Mouse (Mus musculus) neural tube, embryonic 15.5 days (tissue): ENCODE data around the gene Psmd7. TPM values are rescaled to one million over a fixed set of nuclear protein-coding genes. Genes with fewer than 3 reads are reported as not detected.

Experiments used
- ATAC-seq: fragments of 200-750 bp; cut with Nextera tagmentation; 2 replicates; pipeline ENCODE4 v1.8.0; 2017; ENCODE audit warnings: mild to moderate bottlenecking, moderate TSS enrichment, moderate library complexity; ENCODE audit not compliant: low FRiP score
- H3K27ac ChIP-seq: fragments of 300-500 bp; sonication (generic); replicated peaks from 2 replicates; pipeline ENCODE4 v1.5.1; 2015; ENCODE audit warnings: mild to moderate bottlenecking, inconsistent platforms
- H3K27me3 ChIP-seq: fragments of 300-500 bp; sonication (generic); replicated peaks from 2 replicates; pipeline ENCODE4 v1.6.1; 2015; ENCODE audit warnings: inconsistent platforms
- H3K36me3 ChIP-seq: fragments of 300-500 bp; sonication (generic); 2 replicates; pipeline ENCODE4 v1.6.1; 2015; ENCODE audit warnings: inconsistent platforms
- H3K4me1 ChIP-seq: fragments of 300-500 bp; sonication (generic); 2 replicates; pipeline ENCODE4 v1.6.1; 2015; ENCODE audit warnings: inconsistent platforms
- H3K4me2 ChIP-seq: fragments of 300-500 bp; sonication (generic); 2 replicates; pipeline ENCODE4 v1.6.1; 2015; ENCODE audit warnings: inconsistent platforms, mild to moderate bottlenecking, moderate library complexity
- H3K4me3 ChIP-seq: fragments of 300-500 bp; sonication (generic); replicated peaks from 2 replicates; pipeline ENCODE4 v1.5.1; 2015; ENCODE audit warnings: mild to moderate bottlenecking, inconsistent platforms
- H3K9ac ChIP-seq: fragments of 300-500 bp; sonication (generic); replicated peaks from 2 replicates; pipeline ENCODE4 v1.6.1; 2015; ENCODE audit warnings: mild to moderate bottlenecking, inconsistent platforms
- H3K9me3 ChIP-seq: fragments of 300-500 bp; sonication (generic); replicated peaks from 2 replicates; pipeline ENCODE4 v1.6.1; 2016; ENCODE audit warnings: inconsistent platforms
- WGBS: fragments of 180-500 bp; shearing (Covaris S2); methylation state at CpG from one replicate; pipeline ENCODE4 v1.1.7; 2015; ENCODE audit warnings: mixed read lengths; 5-methylcytosine and 5-hydroxymethylcytosine counted together
- microRNA counts: library from miRNA; unstranded; fragments of <30 nt; microRNA quantifications from one replicate; lab custom pipeline; 2016
- microRNA-seq: library from miRNA; unstranded; fragments of <30 nt; microRNA quantifications from one replicate; pipeline ENCODE4, GENCODE M21; 2017
- polyA plus RNA-seq: library from polyadenylated mRNA; unstranded; fragments of >200 nt; fragmentation: Nextera tagmentation; extraction: Ambion mirVana; gene quantifications from 2 replicates; pipeline ENCODE4 v1.2.1, GENCODE M21; 2015

Psmd7 gene
- polyA plus RNA-seq, 1 experiment from 2014 or later, result 242 TPM

DNA sequence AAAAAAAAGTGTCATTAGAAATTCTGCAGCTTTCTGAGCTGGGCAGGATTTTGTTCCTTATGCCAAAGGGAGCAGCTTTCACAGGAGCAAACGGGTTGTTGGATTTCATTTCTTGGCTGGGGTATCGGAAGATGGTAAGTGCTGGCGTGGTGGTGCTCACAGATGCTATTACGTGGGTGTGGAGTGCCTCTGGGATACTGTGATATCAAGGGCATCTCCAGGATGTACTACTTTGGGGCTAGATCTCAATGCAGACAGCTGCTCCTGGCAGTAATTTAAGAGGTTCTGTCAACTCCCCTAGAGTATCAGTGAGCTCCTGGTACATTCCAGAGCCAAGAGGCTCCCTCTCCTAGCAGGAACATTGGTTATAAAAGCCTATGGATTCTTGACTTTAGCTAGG, 42.1 kb downstream of the Psmd7 start:
- 88% methylated on average over 4 of the region's 4 CpGs for WGBS
- ATAC-seq, result no peak

DNA sequence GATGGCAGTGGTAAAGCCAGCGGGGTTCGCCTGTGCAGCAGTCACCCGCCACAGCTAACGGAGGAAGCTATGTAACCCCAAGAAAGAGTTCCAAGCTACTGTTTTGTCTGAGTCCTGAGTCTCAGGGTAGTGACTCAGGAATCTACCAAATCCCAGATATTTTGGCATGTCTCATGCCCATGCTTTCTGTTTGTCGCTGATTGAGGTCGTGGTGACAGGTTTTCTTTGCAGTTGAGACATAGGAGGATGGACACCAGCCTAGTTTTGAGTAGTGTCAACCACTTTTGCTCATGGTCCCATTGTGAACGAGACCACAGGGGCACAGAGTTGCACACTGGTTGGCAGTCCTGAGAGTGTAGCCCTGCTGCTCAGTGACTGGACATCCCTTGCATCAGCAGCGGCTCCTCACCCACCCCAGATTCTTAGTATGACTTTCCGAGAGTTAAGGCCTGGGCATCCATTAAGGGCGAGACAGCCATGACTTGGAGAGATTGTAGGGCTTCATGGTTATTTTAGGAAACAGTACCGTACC, 42.6 kb downstream of the Psmd7 start:
- Histone ChIP-seq H3K4me3 (no peak overlapping the region; the same call in 1 of the 2 replicates), H3K36me3 (peaks cover 52% of the 10 kb centered on the region), H3K4me2 (no peak overlapping the region), H3K27ac (no peak overlapping the region), H3K9ac (no peak overlapping the region), H3K27me3 (no peaks in the 10 kb centered on the region), H3K4me1 (peaks cover 4% of the 10 kb centered on the region; the same call in 1 of the 2 replicates), H3K9me3 (no peaks in the 10 kb centered on the region)
- WGBS, result 94% methylated on average over 11 of the region's 11 CpGs
- no peak for ATAC-seq

More for the DNA sequence above, 42.1 kb downstream of the Psmd7 start:
- no peak overlapping the region for H3K9ac ChIP-seq
- H3K4me1 ChIP-seq, result peaks cover 4% of the 10 kb centered on the region; the same call in 1 of the 2 replicates
- H3K9me3 ChIP-seq, result no peaks in the 10 kb centered on the region
- H3K4me3 ChIP-seq, result no peak overlapping the region
- H3K27me3 ChIP-seq, result no peaks in the 10 kb centered on the region
- no peak overlapping the region for H3K4me2 ChIP-seq
- H3K36me3 ChIP-seq, result peaks cover 51% of the 10 kb centered on the region
- no peak overlapping the region for H3K27ac ChIP-seq

DNA sequence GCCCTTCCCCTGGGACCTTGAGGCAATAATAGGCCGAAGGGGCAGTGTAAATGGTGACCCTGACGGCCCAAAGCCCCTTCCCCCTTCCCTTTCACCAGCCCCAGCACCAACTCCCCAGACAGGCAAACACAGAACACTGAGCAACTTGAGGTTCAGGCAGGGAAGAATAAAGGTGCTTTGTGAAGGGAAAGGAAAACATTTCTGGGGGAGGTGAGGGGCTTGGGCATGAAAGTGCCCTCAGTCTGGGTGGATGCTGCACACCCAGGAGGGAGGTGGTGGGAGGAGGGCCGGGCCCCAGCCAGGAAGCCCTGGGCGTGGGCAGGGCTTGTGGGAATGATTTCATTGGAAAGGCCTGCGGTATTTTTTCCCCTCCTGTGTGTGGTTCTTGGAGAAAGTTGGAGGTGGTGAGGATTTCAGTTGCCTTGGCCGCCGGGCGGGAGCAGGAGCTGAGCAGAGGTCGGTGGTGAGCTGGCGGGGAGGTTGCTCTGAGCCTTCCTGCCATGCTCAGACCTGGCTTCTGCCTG, 43.6 kb downstream of the Psmd7 start:
- Histone ChIP-seq H3K27me3 (no peaks in the 10 kb centered on the region), H3K27ac (no peak overlapping the region; the same call in 1 of the 2 replicates), H3K4me2 (no peak overlapping the region), H3K4me3 (no peak overlapping the region; the same call in 1 of the 2 replicates), H3K9me3 (no peaks in the 10 kb centered on the region), H3K4me1 (peaks cover 4% of the 10 kb centered on the region; the same call in 1 of the 2 replicates), H3K36me3 (peaks cover 46% of the 10 kb centered on the region), H3K9ac (no peak overlapping the region)
- 73% methylated on average over 10 of the region's 10 CpGs for WGBS
- no peak for ATAC-seq

DNA sequence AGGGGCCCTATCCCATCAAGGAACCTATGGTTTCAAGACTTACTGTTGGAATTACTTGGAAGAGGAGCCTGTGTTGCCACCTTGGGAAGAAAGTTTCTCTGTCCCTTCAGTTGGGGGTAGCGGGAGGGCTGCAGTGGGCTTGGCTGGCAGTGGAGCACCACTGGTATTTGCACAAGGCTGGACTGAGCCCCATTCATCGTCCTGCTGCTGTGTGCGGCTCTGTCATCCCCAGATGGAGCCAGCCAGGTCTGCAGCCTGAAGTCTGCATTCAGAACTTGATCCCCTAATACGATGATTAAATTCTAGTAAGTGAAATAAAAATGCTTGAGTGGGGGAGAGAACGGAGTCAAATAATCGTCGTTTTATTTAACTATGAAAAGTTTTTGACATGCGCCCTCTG, 44.1 kb downstream of the Psmd7 start:
- peaks cover 45% of the 10 kb centered on the region for H3K36me3 ChIP-seq
- H3K4me3 ChIP-seq, result no peak overlapping the region
- H3K9ac ChIP-seq, result no peak overlapping the region
- no peak overlapping the region for H3K4me2 ChIP-seq
- H3K27me3 ChIP-seq, result no peaks in the 10 kb centered on the region
- no peaks in the 10 kb centered on the region for H3K9me3 ChIP-seq
- no peak overlapping the region; the same call in 1 of the 2 replicates for H3K27ac ChIP-seq
- H3K4me1 ChIP-seq, result peaks cover 4% of the 10 kb centered on the region; the same call in 1 of the 2 replicates
- WGBS, result 81% methylated on average over 8 of the region's 8 CpGs
- ATAC-seq, result no peak

DNA sequence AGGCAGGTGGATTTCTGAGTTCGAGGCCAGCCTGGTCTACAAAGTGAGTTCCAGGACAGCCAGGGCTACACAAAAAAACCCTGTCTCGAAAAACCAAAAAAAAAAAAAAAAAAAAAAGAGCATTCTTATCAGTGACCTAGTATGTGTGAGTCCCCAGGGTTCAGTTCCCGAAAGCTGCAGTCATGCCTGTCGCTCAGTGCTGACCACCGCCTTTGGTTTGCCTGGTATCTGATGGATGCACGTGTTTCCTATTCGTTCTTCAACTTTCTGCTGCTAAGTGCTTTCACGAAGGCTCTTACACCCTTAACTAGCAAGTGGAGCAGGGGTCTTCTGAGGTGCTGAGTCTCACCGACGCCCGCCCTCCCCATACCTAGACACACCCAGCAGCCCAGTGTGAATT, 44.5 kb downstream of the Psmd7 start:
- ATAC-seq, result no peak
- no peak overlapping the region for H3K4me3 ChIP-seq
- H3K9me3 ChIP-seq, result no peaks in the 10 kb centered on the region
- H3K27ac ChIP-seq, result no peak overlapping the region; the same call in 1 of the 2 replicates
- H3K27me3 ChIP-seq, result no peaks in the 10 kb centered on the region
- peaks cover 40% of the 10 kb centered on the region for H3K36me3 ChIP-seq
- peaks cover 4% of the 10 kb centered on the region; the same call in 1 of the 2 replicates for H3K4me1 ChIP-seq
- no peak overlapping the region for H3K4me2 ChIP-seq
- WGBS, result 97% methylated on average over 10 of the region's 11 CpGs
- H3K9ac ChIP-seq, result no peak overlapping the region

DNA sequence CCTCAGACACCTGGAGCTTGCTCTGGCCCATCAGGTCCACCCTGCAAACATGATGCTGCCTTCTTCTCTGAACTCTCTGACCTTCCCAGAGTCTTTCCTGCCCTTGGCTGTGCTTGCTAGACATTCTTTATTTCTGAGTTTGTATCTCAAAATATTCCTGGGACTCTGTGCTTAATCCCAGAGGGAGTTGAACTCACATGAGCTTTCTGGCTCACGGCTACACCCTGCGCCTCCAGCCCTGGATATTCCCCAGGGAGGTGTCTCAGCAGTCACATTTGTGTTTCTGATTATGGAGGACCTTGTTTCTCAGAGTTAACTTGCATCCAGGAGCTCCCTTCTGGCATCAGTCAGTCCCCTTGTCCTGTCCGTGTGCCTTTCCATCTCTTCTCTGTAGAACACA, 46.1 kb downstream of the Psmd7 start:
- WGBS, result 88% methylated on average over 3 of the region's 3 CpGs
- H3K9ac ChIP-seq, result no peak overlapping the region
- H3K36me3 ChIP-seq, result peaks cover 39% of the 10 kb centered on the region
- peaks cover 4% of the 10 kb centered on the region; the same call in 1 of the 2 replicates for H3K4me1 ChIP-seq
- H3K9me3 ChIP-seq, result no peaks in the 10 kb centered on the region
- ATAC-seq, result no peak
- H3K4me2 ChIP-seq, result no peak overlapping the region
- no peak overlapping the region for H3K27ac ChIP-seq
- no peaks in the 10 kb centered on the region for H3K27me3 ChIP-seq
- H3K4me3 ChIP-seq, result no peak overlapping the region

DNA sequence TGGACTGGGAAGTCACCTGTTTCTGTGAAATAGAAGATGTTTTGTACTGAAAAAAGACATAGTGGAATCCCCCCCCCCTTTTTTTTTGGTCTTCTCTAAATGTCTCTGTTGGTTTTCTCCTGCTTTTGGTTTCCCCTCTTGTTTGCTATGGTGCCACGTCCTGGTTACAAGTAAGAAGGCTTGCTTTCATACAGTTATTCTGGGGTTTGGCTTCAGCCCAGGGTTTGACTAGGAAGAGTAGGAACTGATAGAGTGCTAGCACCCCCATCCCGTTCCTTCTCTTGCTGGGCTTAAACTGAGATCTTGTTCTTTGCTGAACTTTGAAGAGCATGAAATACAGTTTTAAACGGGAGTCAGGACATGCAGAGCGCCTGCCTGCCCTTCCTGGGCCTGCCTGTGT, 46.9 kb downstream of the Psmd7 start:
- H3K9me3 ChIP-seq, result no peaks in the 10 kb centered on the region
- no peak overlapping the region for H3K27ac ChIP-seq
- no peak overlapping the region for H3K4me3 ChIP-seq
- no peaks in the 10 kb centered on the region for H3K27me3 ChIP-seq
- H3K4me2 ChIP-seq, result no peak overlapping the region
- H3K4me1 ChIP-seq, result peaks cover 4% of the 10 kb centered on the region; the same call in 1 of the 2 replicates
- H3K9ac ChIP-seq, result no peak overlapping the region
- no peak for ATAC-seq
- WGBS, result 92% methylated on average over 4 of the region's 4 CpGs
- H3K36me3 ChIP-seq, result peaks cover 31% of the 10 kb centered on the region

DNA sequence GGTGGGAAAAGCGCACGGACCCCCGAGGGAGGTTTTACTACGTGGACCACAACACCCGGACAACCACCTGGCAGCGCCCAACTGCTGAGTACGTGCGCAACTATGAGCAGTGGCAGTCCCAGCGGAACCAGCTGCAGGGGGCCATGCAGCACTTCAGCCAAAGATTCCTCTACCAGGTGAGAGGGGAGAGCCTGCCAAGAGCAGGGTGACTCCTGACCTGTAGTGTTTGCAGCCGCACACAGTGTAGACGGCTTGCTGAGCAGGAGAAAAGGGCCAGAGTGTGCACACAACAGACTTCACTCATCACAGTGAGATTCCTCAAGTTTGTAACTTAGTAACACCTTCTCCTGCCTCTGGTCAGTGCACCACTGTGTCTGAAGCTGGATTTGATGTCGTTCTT, 47.6 kb downstream of the Psmd7 start:
- H3K27me3 ChIP-seq, result no peaks in the 10 kb centered on the region

DNA sequence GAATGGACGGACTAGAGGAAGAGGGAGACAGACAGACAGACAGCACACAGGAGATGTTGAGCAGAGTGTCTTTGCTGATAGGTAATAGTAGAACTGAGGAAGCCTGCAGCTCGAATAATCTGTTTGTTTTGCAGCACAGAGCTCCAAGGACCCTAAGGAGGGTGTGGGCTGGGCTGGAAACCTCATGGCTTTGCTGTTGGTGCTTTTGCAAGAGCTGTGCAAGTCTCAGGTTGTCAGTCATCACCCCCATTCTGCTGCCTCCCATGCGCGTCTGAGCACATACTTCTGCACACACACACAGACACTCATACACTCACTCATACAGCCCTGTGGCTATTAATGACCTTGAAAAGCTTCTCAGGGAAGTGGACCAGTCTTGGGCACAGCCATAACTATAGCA, 50.8 kb downstream of the Psmd7 start:
- Histone ChIP-seq H3K9me3 (no peaks in the 10 kb centered on the region), H3K9ac (no peak overlapping the region), H3K27me3 (no peaks in the 10 kb centered on the region), H3K36me3 (peaks cover 38% of the 10 kb centered on the region), H3K4me2 (no peak overlapping the region), H3K27ac (no peak overlapping the region), H3K4me3 (no peak overlapping the region), H3K4me1 (no peaks in the 10 kb centered on the region)
- ATAC-seq, result no peak
- 79% methylated on average over 4 of the region's 4 CpGs for WGBS

More for the DNA sequence above, 47.6 kb downstream of the Psmd7 start:
- 84% methylated on average over 12 of the region's 12 CpGs for WGBS
- Histone ChIP-seq H3K4me2 (no peak overlapping the region), H3K9me3 (no peaks in the 10 kb centered on the region), H3K4me1 (peaks cover 4% of the 10 kb centered on the region; the same call in 1 of the 2 replicates), H3K27ac (no peak overlapping the region), H3K36me3 (peaks cover 32% of the 10 kb centered on the region), H3K9ac (no peak overlapping the region), H3K4me3 (no peak overlapping the region)
- no peak for ATAC-seq

MicroRNA genes within 50 kb of the gene (microRNA counts, 519-probe panel; counts per million panel counts)
- microRNA mmu-miR-140 (lab: Ali Mortazavi, UCI), result 3,270 counts per million, percentile 79 among the panel's probes with 10 or more counts

Small RNA genes within 50 kb of the gene (microRNA-seq; reads per million reads assigned to microRNA genes)
- 3,162 reads per million, percentile 88 among the genes with 10 or more reads in this experiment for gene Mir140

Other genes with a start within 250 kb of the Psmd7 start
- gene Nqo1, start 185.3 kb downstream of the Psmd7 start, polyA plus RNA-seq, result 7.8 and 32.7 TPM in 2 replicates
- gene Nob1, start 163.4 kb downstream of the Psmd7 start, polyA plus RNA-seq, result 64.2 and 73.6 TPM in 2 replicates
- gene Wwp2, start 152.1 kb downstream of the Psmd7 start, polyA plus RNA-seq, result 36.4 and 39.5 TPM in 2 replicates